In the genomic region with DNA sequence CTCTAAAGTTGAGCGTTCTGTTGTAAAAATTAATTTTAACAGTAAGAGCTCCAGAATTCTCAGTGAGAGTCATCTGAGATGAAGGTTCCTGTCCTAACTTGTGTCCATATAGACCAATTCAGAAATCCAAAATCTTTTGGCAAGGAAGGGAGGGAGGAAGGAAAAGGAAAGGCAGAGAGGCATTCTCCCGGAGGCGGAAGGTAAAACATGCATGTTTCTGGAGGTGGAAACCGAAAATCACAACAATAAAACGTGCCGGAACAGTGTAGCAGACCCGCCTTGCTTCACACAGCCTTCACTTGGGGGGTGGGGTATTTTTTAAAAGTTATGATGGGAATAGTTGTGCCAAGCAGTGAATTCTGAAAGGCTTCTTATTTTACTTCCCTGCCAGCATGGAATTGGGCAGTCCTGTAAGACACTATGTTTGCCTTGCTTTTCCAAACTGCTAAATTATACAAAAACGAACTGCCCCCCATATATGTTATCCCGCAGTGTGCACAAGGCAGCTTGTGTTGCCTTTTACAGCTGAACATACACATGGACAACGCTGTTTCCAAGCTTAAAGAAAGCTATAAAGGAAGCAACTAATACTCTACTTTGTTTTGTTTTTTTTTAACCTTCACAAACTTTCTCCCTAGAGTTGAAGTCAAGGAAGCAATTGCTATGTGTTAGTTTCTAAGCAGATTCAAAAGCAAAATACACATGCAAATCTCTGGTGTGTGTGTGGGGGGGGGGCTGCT, we compare ENCODE assay signal across 8 mouse cellular contexts. TPM values are rescaled to one million over a fixed set of nuclear protein-coding genes. Genes with fewer than 3 reads are reported as not detected.
DNase-seq lines count a peak whose midpoint lies in the region; ATAC-seq and TF ChIP-seq lines count a peak whose summit lies in the region.

No protein-coding gene starts in this region.

- peak overlapping the region; percentile 99 for H3K9ac ChIP-seq in heart, embryonic 11.5 days (ENCODE audit: low read depth, low read length)
- peak overlapping the region; percentile 74 for H3K9ac ChIP-seq in liver, embryonic 12.5 days
- H3K9ac ChIP-seq in stomach, embryonic 16.5 days (ENCODE audit: low read length): peak overlapping the region; percentile 93

- no peaks in the 10 kb centered on the region for H3K9me3 ChIP-seq in heart, embryonic 11.5 days (replicated peaks; ENCODE audit: control insufficient read depth, low read length)
- no peaks in the 10 kb centered on the region for H3K9me3 ChIP-seq in liver, embryonic 12.5 days (replicated peaks)
- H3K9me3 ChIP-seq in stomach, embryonic 16.5 days (replicated peaks; ENCODE audit: control insufficient read depth, low read length): no peaks in the 10 kb centered on the region

- H3K4me2 ChIP-seq in heart, embryonic 11.5 days: peak overlapping the region; percentile 81
- peak overlapping the region; percentile 89 for H3K4me2 ChIP-seq in liver, embryonic 12.5 days
- H3K4me2 ChIP-seq in stomach, embryonic 16.5 days (ENCODE audit: low read depth, low read length): peak overlapping the region; percentile 85

- DNase-seq in spleen, adult 2 months (ENCODE audit: low read depth in 1 of 2, low spot score in 2 of 2): no peak
- DNase-seq in spleen, adult 12 weeks (ENCODE audit: low spot score): no peak
- DNase-seq in thymus, postnatal 14 days: no peak
- no peak for DNase-seq in right cerebral cortex, adult 2 months (ENCODE audit: low spot score in 2 of 2)
- no peak for DNase-seq in gastrocnemius, postnatal 4 days (ENCODE audit: low spot score in 2 of 2)

- H3K4me3 ChIP-seq in spleen, adult 2 months (ENCODE audit: extremely low read depth, insufficient read depth, insufficient read length): peak overlapping the region; percentile 31
- peak overlapping the region; percentile 70 for H3K4me3 ChIP-seq in heart, embryonic 11.5 days (ENCODE audit: low read depth, low read length)
- H3K4me3 ChIP-seq in liver, embryonic 12.5 days: peak overlapping the region; percentile 65
- peak overlapping the region; percentile 88 for H3K4me3 ChIP-seq in stomach, embryonic 16.5 days (replicated peaks; ENCODE audit: low read length)

- TF ChIP-seq CTCF in spleen, adult 2 months (IDR thresholded peaks at IDR 0.05; ENCODE audit: extremely low read depth, insufficient read depth, insufficient read length, insufficient replicate concordance): no peak

- peaks cover 19% of the 10 kb centered on the region for H3K27me3 ChIP-seq in spleen, adult 2 months (ENCODE audit: control insufficient read depth, insufficient read depth, low read length)
- H3K27me3 ChIP-seq in heart, embryonic 11.5 days (ENCODE audit: control insufficient read depth, insufficient read depth, low read length): no peaks in the 10 kb centered on the region
- H3K27me3 ChIP-seq in liver, embryonic 12.5 days (replicated peaks): peaks cover 83% of the 10 kb centered on the region
- no peaks in the 10 kb centered on the region for H3K27me3 ChIP-seq in stomach, embryonic 16.5 days (ENCODE audit: control insufficient read depth, insufficient read depth, low read length)

- WGBS in spleen, adult 2 months: 6% methylated on average over 10 of the region's 10 CpGs
- 0% methylated on average over 10 of the region's 10 CpGs for whole genome bisulfite sequencing in heart, embryonic 11.5 days (ENCODE audit: insufficient replicate concordance)
- under 1% methylated on average over 10 of the region's 10 CpGs for WGBS in liver, embryonic 12.5 days (ENCODE audit: insufficient replicate concordance)
- under 1% methylated on average over 10 of the region's 10 CpGs for WGBS in stomach, embryonic 16.5 days

- peaks cover 10% of the 10 kb centered on the region for H3K4me1 ChIP-seq in spleen, adult 2 months (ENCODE audit: control insufficient read depth, insufficient read depth, insufficient read length)
- peaks cover 17% of the 10 kb centered on the region for H3K4me1 ChIP-seq in heart, embryonic 11.5 days (ENCODE audit: control insufficient read depth, insufficient read depth, low read length)
- H3K4me1 ChIP-seq in liver, embryonic 12.5 days: peaks cover 30% of the 10 kb centered on the region
- peaks cover 6% of the 10 kb centered on the region for H3K4me1 ChIP-seq in stomach, embryonic 16.5 days (ENCODE audit: control insufficient read depth, insufficient read depth, low read length)

- H3K27ac ChIP-seq in spleen, adult 2 months (ENCODE audit: insufficient read depth, low read length): no peak overlapping the region
- peak overlapping the region; percentile 100 for H3K27ac ChIP-seq in heart, embryonic 11.5 days (ENCODE audit: low read depth, low read length)
- H3K27ac ChIP-seq in liver, embryonic 12.5 days: peak overlapping the region; percentile 45
- peak overlapping the region; percentile 95 for H3K27ac ChIP-seq in stomach, embryonic 16.5 days (ENCODE audit: low read length)

- ATAC-seq in heart, embryonic 11.5 days (replicated peaks; ENCODE audit: insufficient number of reproducible peaks, low FRiP score, low TSS enrichment): no peak
- ATAC-seq in liver, embryonic 12.5 days: no peak
- no peak for ATAC-seq in stomach, embryonic 16.5 days (ENCODE audit: insufficient read depth, low FRiP score)

- 0 out of 2 replicates have a peak, but pooled peaks cover 3% of the 10 kb centered on the region for H3K36me3 ChIP-seq in spleen, adult 2 months (ENCODE audit: control insufficient read depth, insufficient read depth, low read length)
- peaks cover 2% of the 10 kb centered on the region; the same call in 1 of the 2 replicates for H3K36me3 ChIP-seq in heart, embryonic 11.5 days (ENCODE audit: control insufficient read depth, insufficient read depth, low read length)
- H3K36me3 ChIP-seq in liver, embryonic 12.5 days: 0 out of 2 replicates have a peak, but pooled peaks cover 6% of the 10 kb centered on the region
- H3K36me3 ChIP-seq in stomach, embryonic 16.5 days (ENCODE audit: control insufficient read depth, insufficient read depth, low read length): 0 out of 2 replicates have a peak, but pooled peaks cover 3% of the 10 kb centered on the region

- no peak for TF ChIP-seq POLR2A in spleen, adult 2 months (IDR thresholded peaks at IDR 0.05; ENCODE audit: low read depth, low read length)

RNA-seq across cellular contexts. Expression of a gene that starts 2.1 kb away (rescaled TPM):
- 5.0 and 5.9 TPM in 2 replicates for polyA plus RNA-seq in spleen, adult 2 months (2012; rRNA removed)
- polyA plus RNA-seq in heart, embryonic 11.5 days (2014; fragmentation: Nextera tagmentation; extraction: Ambion mirVana): 72.8 and 89.0 TPM in 2 replicates
- polyA plus RNA-seq in liver, embryonic 12.5 days (2016; fragmentation: Nextera tagmentation; extraction: Ambion mirVana): 24.6 TPM in 2 replicates
- 143 and 153 TPM in 2 replicates for polyA plus RNA-seq in stomach, embryonic 16.5 days (2015; fragmentation: Nextera tagmentation; extraction: Ambion mirVana)
- total RNA-seq in gastrocnemius, postnatal 4 days (2021): 10 to 100 TPM; 11.8 to 13.3 TPM

Comparison
In these comparisons a context has a peak if more than half of its experiments do, and no peak if none do; other contexts are left out.
1. H3K4me3 ChIP-seq: peak in every context shown above with its lines; median percentile 88 in stomach, embryonic 16.5 days; 70 in heart, embryonic 11.5 days; 65 in liver, embryonic 12.5 days; 31 in spleen, adult 2 months.